Mouse (Mus musculus) heart, adult 11 months (tissue): Measurements from ENCODE around the gene Cd276.

Source experiments
- DNase-seq: peaks from one replicate; pipeline ENCODE4 v3.0.0; 2022

The Cd276 gene

GRCm38 (mm10) chr9:58554908-58555684 is at the start of gene Cd276:
TSS of gene Cd276 (minus strand) at chr9:58555437.
- peak; percentile 97 for DNase-seq

GRCm38 (mm10) chr9:58595313-58595712 is 40.1 kb upstream of the Cd276 start:
- DNase-seq, result no peak

- DNase-seq, result peak; percentile 90
Measured at GRCm38 (mm10) chr9:58588657-58589056, 33.4 kb upstream of the Cd276 start.

GRCm38 (mm10) chr9:58584323-58584722 is 29.1 kb upstream of the Cd276 start:
- DNase-seq, result no peak

GRCm38 (mm10) chr9:58583267-58583641 is 28.0 kb upstream of the Cd276 start:
- DNase-seq, result peak; percentile 95

GRCm38 (mm10) chr9:58582581-58583266 is 27.5 kb upstream of the Cd276 start:
- peak; percentile 97 for DNase-seq

- DNase-seq, result peak; percentile 100
Measured at GRCm38 (mm10) chr9:58581958-58582540, 26.8 kb upstream of the Cd276 start, which contains the start of gene Nptn. TSS of gene Nptn (plus strand) at chr9:58582240.

- DNase-seq, result no peak
Measured at GRCm38 (mm10) chr9:58581283-58581930, 26.2 kb upstream of the Cd276 start.

- DNase-seq, result peak; percentile 87
Measured at GRCm38 (mm10) chr9:58580453-58581195, 25.4 kb upstream of the Cd276 start.

GRCm38 (mm10) chr9:58578669-58579068 is 23.4 kb upstream of the Cd276 start:
- DNase-seq, result peak; percentile 98

- DNase-seq, result peak; percentile 63
Measured at GRCm38 (mm10) chr9:58571001-58571400, 15.8 kb upstream of the Cd276 start.

- DNase-seq, result peak; percentile 52
Measured at GRCm38 (mm10) chr9:58567682-58568081, 12.4 kb upstream of the Cd276 start.

- peak; percentile 16 for DNase-seq
Measured at GRCm38 (mm10) chr9:58565945-58566344, 10.7 kb upstream of the Cd276 start.

GRCm38 (mm10) chr9:58560211-58560610 is 5.0 kb upstream of the Cd276 start:
- DNase-seq, result peak; percentile 93

GRCm38 (mm10) chr9:58557457-58558455 is 2.5 kb upstream of the Cd276 start:
- peak; percentile 89 for DNase-seq

GRCm38 (mm10) chr9:58556627-58557026 is 1.4 kb upstream of the Cd276 start:
- DNase-seq, result peak; percentile 71

- no peak for DNase-seq
Measured at GRCm38 (mm10) chr9:58555685-58556414, 613 bp upstream of the Cd276 start.

GRCm38 (mm10) chr9:58554056-58554907 is 955 bp downstream of the Cd276 start:
- DNase-seq, result peak; percentile 91

GRCm38 (mm10) chr9:58552083-58552482 is 3.2 kb downstream of the Cd276 start:
- DNase-seq, result peak; percentile 87
